Mouse (Mus musculus) heart, embryonic 16.5 days (tissue): Measurements from ENCODE around the gene Fchsd2. TPM values are rescaled to one million over a fixed set of nuclear protein-coding genes. Genes with fewer than 3 reads are reported as not detected.
A peak's percentile ranks its signal among the peaks of the same experiment; 100 is the strongest.
"Not testable (repeated sequence)": the region's sequence is repeated elsewhere in the genome, so short reads cannot be mapped to it uniquely, and the experiment has no call there.

Experiments
- ATAC-seq: fragments of 200-750 bp; cut with Nextera tagmentation; replicated peaks from 2 replicates; pipeline ENCODE4 v1.8.0; 2017; ENCODE audit warnings: moderate number of reproducible peaks; ENCODE audit not compliant: insufficient read depth, low FRiP score; ENCODE audit errors: extremely low read depth
- H3K27ac ChIP-seq: fragments of 300-500 bp; sonication (generic); 2 replicates; pipeline ENCODE4 v1.5.1; 2014; ENCODE audit warnings: mild to moderate bottlenecking, low read length, control low read depth, moderate library complexity
- H3K27me3 ChIP-seq: fragments of 300-500 bp; sonication (generic); 2 replicates; pipeline ENCODE4 v1.6.1; 2014; ENCODE audit warnings: low read length, mixed read lengths; ENCODE audit not compliant: control insufficient read depth, insufficient read depth
- H3K36me3 ChIP-seq: fragments of 300-500 bp; sonication (generic); 2 replicates; pipeline ENCODE4 v1.6.1; 2014; ENCODE audit not compliant: control insufficient read depth, insufficient read depth
- H3K4me1 ChIP-seq: fragments of 300-500 bp; sonication (generic); 2 replicates; pipeline ENCODE4 v1.6.1; 2014; ENCODE audit warnings: low read length, mixed read lengths; ENCODE audit not compliant: control insufficient read depth, insufficient read depth
- H3K4me2 ChIP-seq: fragments of 300-500 bp; sonication (generic); 2 replicates; pipeline ENCODE4 v1.6.1; 2014; ENCODE audit warnings: low read depth, mild to moderate bottlenecking, control low read depth, low read length
- H3K4me3 ChIP-seq: fragments of 300-500 bp; sonication (generic); 2 replicates; pipeline ENCODE4 v1.5.1; 2014; ENCODE audit warnings: mild to moderate bottlenecking, control low read depth, low read length
- H3K9ac ChIP-seq: fragments of 300-500 bp; sonication (generic); 2 replicates; pipeline ENCODE4 v1.6.1; 2014; ENCODE audit warnings: low read length, control low read depth
- H3K9me3 ChIP-seq: fragments of 300-500 bp; sonication (generic); replicated peaks from 2 replicates; pipeline ENCODE4 v1.6.1; 2016; ENCODE audit warnings: low read length; ENCODE audit not compliant: control insufficient read depth
- WGBS: fragments of 180-500 bp; shearing (Covaris S2); extraction: QIAGEN DNeasy Blood & Tissue Kit; methylation state at CpG from one replicate; pipeline ENCODE4 v1.1.7; 2014; 5-methylcytosine and 5-hydroxymethylcytosine counted together
- polyA plus RNA-seq: library from polyadenylated mRNA; unstranded; fragments of >200 nt; fragmentation: Nextera tagmentation; extraction: Ambion mirVana; gene quantifications from 2 replicates; pipeline ENCODE4 v1.2.1, GENCODE M21; 2015

Fchsd2 gene
- polyA plus RNA-seq, 1 experiment from 2014 or later = 16.4 TPM

DNA sequence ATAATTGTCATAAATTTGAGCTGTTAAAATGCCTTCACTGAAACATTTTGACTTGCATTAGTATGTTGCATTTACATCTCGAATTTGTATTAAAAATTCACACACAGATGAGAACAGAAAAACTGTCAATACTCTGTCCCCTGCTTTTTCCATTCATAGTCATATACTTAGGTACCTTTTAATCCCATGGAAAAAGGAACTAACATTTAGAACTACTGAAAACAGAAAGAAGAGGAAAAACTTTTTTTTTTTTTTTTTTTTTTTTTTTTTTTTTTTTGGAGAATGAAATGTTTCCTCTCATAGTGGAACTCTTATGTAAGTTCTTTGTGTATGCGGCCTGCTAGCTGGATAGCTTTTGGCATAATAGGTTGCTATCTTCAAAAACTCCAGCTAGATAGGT, 51.6 kb downstream of the Fchsd2 start:
- 76% methylated on average over 2 of the region's 2 CpGs for WGBS
- H3K9ac ChIP-seq = no peak overlapping the region
- H3K27ac ChIP-seq = no peak overlapping the region
- no peaks in the 10 kb centered on the region for H3K9me3 ChIP-seq
- H3K4me3 ChIP-seq = no peak overlapping the region
- no peak for ATAC-seq
- peaks cover 4% of the 10 kb centered on the region; the same call in 1 of the 2 replicates for H3K36me3 ChIP-seq
- peaks cover 8% of the 10 kb centered on the region for H3K4me1 ChIP-seq
- no peak overlapping the region for H3K4me2 ChIP-seq
- H3K27me3 ChIP-seq = no peaks in the 10 kb centered on the region

DNA sequence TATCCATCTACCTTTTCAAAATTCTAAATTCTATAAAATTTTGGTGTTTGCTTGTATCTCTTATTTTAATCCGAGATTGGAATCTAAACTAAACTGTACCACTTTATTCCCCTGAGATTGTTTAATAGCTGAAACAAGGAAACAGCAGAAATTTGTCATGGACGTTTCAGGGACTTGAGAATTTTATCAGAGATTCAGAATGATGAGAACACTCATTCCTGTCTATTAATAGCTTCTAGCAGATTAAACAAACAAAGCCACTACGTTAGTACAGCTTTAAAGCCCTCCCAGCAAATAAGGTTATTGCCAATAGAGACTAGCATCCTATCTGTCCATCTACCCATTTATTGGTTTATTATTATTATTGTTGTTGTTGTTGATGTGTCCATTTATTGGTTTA, 56.4 kb downstream of the Fchsd2 start:
- Histone ChIP-seq H3K9ac (no peak overlapping the region), H3K9me3 (no peaks in the 10 kb centered on the region), H3K4me3 (no peak overlapping the region), H3K36me3 (peaks cover 2% of the 10 kb centered on the region; the same call in 1 of the 2 replicates), H3K27me3 (no peaks in the 10 kb centered on the region), H3K4me2 (no peak overlapping the region), H3K27ac (no peak overlapping the region), H3K4me1 (peaks cover 3% of the 10 kb centered on the region)
- 29% methylated on average over 3 of the region's 3 CpGs for WGBS
- ATAC-seq = no peak

DNA sequence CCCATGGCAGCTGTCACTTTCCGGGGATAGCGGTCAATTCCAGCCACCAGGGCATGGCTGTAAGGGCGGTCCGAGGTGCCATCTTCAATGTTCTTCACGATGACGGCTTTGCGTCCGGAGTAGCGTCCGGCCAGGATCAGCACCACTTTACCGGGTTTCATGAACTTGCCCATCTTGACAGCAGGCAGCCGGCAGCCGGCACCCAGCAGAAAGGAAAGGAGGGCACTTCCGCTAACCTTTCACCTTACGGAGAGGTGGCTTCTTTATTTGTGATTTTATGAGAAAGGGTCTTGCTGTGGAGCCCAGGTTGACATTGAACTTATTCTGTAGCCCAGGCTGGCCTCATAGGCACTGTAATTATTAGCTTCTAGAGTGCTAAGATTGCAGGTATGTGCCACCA, 62.2 kb downstream of the Fchsd2 start:
- not testable (repeated sequence) for H3K27me3 ChIP-seq, H3K27ac ChIP-seq, H3K9me3 ChIP-seq, H3K4me3 ChIP-seq, H3K36me3 ChIP-seq, ATAC-seq, H3K4me2 ChIP-seq, H3K4me1 ChIP-seq, H3K9ac ChIP-seq
- WGBS = 95% methylated on average over 15 of the region's 15 CpGs

DNA sequence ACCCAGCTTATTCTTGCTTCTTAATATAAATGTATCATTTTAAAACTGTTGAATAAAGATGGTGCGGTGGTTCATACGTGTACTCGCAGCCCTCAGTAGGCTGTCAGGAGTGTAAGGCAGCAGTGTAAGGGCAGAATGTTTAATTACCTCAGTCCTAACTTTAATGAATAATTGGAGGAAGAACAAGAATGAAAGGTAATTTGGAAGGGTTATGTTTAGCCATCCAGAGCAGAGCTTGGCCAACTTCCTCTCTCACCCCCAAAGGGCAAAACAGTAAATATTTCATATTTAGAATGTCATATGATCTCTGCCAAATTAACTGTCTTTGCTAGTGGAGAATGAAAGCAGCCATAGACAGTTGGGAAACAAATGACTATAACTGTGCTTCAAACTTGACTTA, 62.6 kb downstream of the Fchsd2 start:
- H3K9ac ChIP-seq = no peak overlapping the region
- no peaks in the 10 kb centered on the region for H3K4me1 ChIP-seq
- ATAC-seq = no peak
- H3K4me2 ChIP-seq = no peak overlapping the region
- no peaks in the 10 kb centered on the region for H3K27me3 ChIP-seq
- H3K27ac ChIP-seq = no peak overlapping the region
- H3K4me3 ChIP-seq = no peak overlapping the region
- 90% methylated on average over 3 of the region's 3 CpGs for WGBS
- H3K9me3 ChIP-seq = no peaks in the 10 kb centered on the region
- H3K36me3 ChIP-seq = no peaks in the 10 kb centered on the region

DNA sequence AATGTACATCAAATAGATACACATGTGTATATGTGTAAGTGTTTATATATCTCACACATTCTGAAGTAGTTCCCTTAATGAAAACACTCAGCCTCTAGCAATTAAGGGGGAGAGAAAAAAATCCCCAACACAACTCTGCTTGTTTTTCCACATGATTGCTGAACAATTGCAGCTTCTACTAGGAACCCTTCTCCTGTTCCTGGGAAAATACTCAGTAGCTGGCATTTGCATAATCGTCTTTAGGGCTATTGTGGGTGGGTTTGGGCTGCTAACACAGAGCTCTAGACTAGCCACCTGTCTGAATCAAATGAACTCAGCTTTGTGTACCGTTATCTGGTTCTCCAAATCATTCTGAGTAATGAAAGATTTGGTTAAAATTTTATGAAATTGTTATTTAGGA, 67.6 kb downstream of the Fchsd2 start:
- ATAC-seq = no peak
- Histone ChIP-seq H3K27ac (no peak overlapping the region), H3K27me3 (no peaks in the 10 kb centered on the region), H3K36me3 (no peaks in the 10 kb centered on the region), H3K4me2 (no peak overlapping the region), H3K4me1 (no peaks in the 10 kb centered on the region), H3K9ac (no peak overlapping the region), H3K4me3 (no peak overlapping the region), H3K9me3 (no peaks in the 10 kb centered on the region)
- 77% methylated on average over 2 of the region's 2 CpGs for WGBS

DNA sequence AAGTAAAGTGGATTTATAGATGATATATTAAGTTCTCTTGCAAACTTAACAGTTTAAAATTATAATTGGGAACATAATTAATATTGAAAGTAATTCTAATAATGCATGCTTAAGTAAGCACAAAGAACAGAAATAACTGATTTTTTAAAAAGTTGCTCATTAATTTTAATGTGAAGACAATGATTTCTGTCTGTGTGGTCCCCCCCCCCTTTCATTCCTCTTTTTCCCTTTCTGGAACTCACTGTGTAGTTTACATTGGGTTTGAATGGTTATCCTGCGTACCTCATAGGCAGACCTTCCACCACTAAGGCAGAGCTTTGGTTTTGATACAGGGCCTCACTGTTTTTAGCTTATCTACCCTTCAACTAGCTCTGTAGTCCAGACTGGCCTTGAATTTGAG, 70.1 kb downstream of the Fchsd2 start:
- no peaks in the 10 kb centered on the region for H3K27me3 ChIP-seq
- H3K27ac ChIP-seq = no peak overlapping the region
- no peaks in the 10 kb centered on the region for H3K9me3 ChIP-seq
- 86% methylated on average over 1 of the region's 1 CpGs for WGBS
- H3K4me1 ChIP-seq = no peaks in the 10 kb centered on the region
- H3K9ac ChIP-seq = no peak overlapping the region
- no peaks in the 10 kb centered on the region for H3K36me3 ChIP-seq
- no peak for ATAC-seq
- H3K4me2 ChIP-seq = no peak overlapping the region
- no peak overlapping the region for H3K4me3 ChIP-seq

DNA sequence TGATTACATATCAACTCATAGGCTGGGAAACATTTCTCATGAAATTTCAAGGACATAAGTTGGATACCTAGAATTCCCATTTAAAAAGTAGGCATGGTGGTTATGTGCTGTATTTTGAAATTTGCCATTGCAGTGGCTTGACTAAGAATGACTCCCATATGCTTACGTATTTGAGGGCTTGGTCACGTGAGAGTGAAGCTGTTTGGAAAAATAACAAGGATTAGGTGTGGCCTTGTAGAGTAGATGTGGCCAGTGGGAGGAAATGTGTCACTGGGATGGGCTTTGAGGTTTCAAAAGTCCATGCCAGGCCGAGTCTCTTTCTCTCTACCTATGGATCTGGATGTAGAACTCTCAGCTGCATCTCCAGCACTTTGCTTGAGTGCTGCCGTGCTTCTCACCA, 71.2 kb downstream of the Fchsd2 start:
- no peak for ATAC-seq
- Histone ChIP-seq H3K36me3 (no peaks in the 10 kb centered on the region), H3K27me3 (no peaks in the 10 kb centered on the region), H3K4me1 (no peaks in the 10 kb centered on the region), H3K27ac (no peak overlapping the region), H3K4me2 (no peak overlapping the region), H3K9me3 (no peaks in the 10 kb centered on the region), H3K4me3 (no peak overlapping the region), H3K9ac (no peak overlapping the region)
- 80% methylated on average over 4 of the region's 4 CpGs for WGBS

DNA sequence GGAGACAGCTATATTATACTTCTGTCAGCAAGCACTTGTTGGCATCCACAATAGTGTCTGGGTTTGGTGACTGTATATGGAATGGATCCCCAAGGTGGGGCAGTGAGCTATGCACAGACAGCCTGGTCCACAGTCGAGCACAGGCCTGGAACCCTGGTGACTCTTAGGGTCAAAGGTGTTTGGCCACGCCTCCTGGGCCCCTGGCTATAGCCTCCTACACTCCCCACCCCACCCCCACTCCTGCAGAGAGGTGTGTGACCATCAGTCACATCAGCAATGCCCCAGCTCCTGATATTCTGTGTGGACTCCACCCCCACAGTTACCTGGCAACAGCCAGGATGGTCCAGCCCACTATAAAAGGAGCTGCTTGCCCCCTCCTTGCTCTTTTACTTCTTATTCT, 73.9 kb downstream of the Fchsd2 start:
- no peak overlapping the region for H3K9ac ChIP-seq
- no peaks in the 10 kb centered on the region for H3K27me3 ChIP-seq
- no peak for ATAC-seq
- H3K27ac ChIP-seq = no peak overlapping the region
- H3K4me2 ChIP-seq = no peak overlapping the region
- no peaks in the 10 kb centered on the region for H3K9me3 ChIP-seq
- WGBS = 69% methylated on average over 2 of the region's 2 CpGs
- no peaks in the 10 kb centered on the region for H3K36me3 ChIP-seq
- peaks cover 6% of the 10 kb centered on the region for H3K4me1 ChIP-seq
- no peak overlapping the region for H3K4me3 ChIP-seq

DNA sequence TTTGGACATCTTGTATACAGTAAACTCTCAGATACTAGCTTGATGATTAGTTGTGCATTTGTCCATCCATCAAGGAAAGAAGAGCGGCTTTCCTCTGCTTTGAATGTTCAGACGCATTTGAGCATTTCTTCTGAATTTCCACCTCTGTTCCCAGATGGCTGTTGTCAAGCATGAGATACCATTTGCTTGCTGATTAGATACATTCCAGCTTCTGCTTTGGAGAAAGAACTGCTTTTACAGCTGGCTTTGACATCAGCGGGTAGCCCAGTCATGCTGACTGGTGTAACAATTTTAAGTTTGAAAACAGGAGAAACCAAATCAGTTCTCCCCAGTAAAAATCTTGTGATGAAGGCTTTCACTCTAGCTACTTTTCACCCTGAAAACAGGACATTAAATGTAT, 77.8 kb downstream of the Fchsd2 start:
- Histone ChIP-seq H3K27ac (peak overlapping the region; percentile 53; the same call in 1 of the 2 replicates), H3K4me1 (peaks cover 6% of the 10 kb centered on the region), H3K9ac (no peak overlapping the region), H3K4me3 (no peak overlapping the region), H3K36me3 (no peaks in the 10 kb centered on the region), H3K27me3 (no peaks in the 10 kb centered on the region), H3K9me3 (no peaks in the 10 kb centered on the region), H3K4me2 (no peak overlapping the region)
- 26% methylated on average over 3 of the region's 3 CpGs for WGBS
- ATAC-seq = no peak

DNA sequence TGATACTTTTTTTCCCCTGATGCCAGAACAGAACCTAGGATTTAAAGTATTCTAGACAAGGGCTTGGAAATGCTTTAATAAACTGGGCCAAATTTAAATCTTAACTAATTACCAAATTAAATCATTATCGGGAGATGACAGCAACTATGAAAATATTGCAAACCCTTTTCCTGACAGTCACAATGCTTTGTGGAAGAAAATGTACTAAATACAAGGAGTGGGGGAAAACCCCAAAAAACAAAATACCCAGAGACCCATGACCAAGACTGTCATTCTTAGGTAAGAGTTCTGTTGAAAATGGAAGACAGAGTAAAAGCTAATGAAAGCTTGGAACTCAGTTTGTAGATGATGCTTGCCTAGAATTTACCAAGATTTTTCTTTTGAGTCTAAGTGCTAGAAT, 78.3 kb downstream of the Fchsd2 start:
- ATAC-seq = no peak

More for the DNA sequence above, 78.3 kb downstream of the Fchsd2 start:
- Histone ChIP-seq H3K9me3 (no peaks in the 10 kb centered on the region), H3K27ac (no peak overlapping the region), H3K4me3 (no peak overlapping the region), H3K4me2 (no peak overlapping the region), H3K36me3 (no peaks in the 10 kb centered on the region), H3K27me3 (no peaks in the 10 kb centered on the region), H3K4me1 (peaks cover 6% of the 10 kb centered on the region), H3K9ac (no peak overlapping the region)
- WGBS = 88% methylated on average over 1 of the region's 1 CpGs
